Mouse (Mus musculus) testis, adult 2 months (tissue): ENCODE measurements around the gene Pnn. TPM values are rescaled to one million over a fixed set of nuclear protein-coding genes. Genes with fewer than 3 reads are reported as not detected.
"Not testable (repeated sequence)": the region's sequence is repeated elsewhere in the genome, so short reads cannot be mapped to it uniquely, and the experiment has no call there.

ENCODE experiments used
- H3K27ac ChIP-seq: fragments of 200-500 bp; 2 replicates; pipeline ENCODE4 v1.5.1; 2012; ENCODE audit warnings: low read depth, low read length; ENCODE audit not compliant: control insufficient read depth, insufficient read depth
- H3K27me3 ChIP-seq: fragments of 200-500 bp; 2 replicates; pipeline ENCODE4 v1.6.1; 2012; ENCODE audit warnings: mild to moderate bottlenecking, low read length, moderate library complexity; ENCODE audit not compliant: control insufficient read depth, insufficient read depth
- H3K36me3 ChIP-seq: fragments of 200-500 bp; 2 replicates; pipeline ENCODE4 v1.6.1; 2012; ENCODE audit warnings: mild to moderate bottlenecking, low read length; ENCODE audit not compliant: control insufficient read depth, insufficient read depth
- H3K4me1 ChIP-seq: fragments of 200-500 bp; 2 replicates; pipeline ENCODE4 v1.6.1; 2012; ENCODE audit warnings: low read length; ENCODE audit not compliant: control insufficient read depth, insufficient read depth
- H3K4me3 ChIP-seq: fragments of 200-500 bp; 2 replicates; pipeline ENCODE4 v1.5.1; 2012; ENCODE audit warnings: low read depth, mild to moderate bottlenecking, low read length, moderate library complexity, mixed read lengths; ENCODE audit not compliant: control insufficient read depth
- CTCF ChIP-seq: fragments of 200-500 bp; IDR thresholded peaks from 2 replicates; pipeline ENCODE4 v1.5.1; 2012; ENCODE audit warnings: low read depth, mild to moderate bottlenecking, inconsistent platforms, low read length, moderate library complexity; ENCODE audit not compliant: control insufficient read depth, insufficient read depth, insufficient replicate concordance
- POLR2A ChIP-seq: fragments of 200-500 bp; IDR thresholded peaks from 2 replicates; pipeline ENCODE4 v1.6.1; 2012; ENCODE audit warnings: low read depth, mild to moderate bottlenecking, inconsistent platforms, low read length, moderate library complexity; ENCODE audit not compliant: control insufficient read depth
- polyA plus RNA-seq: library from polyadenylated mRNA; depleted of rRNA; stranded (reverse); fragments of >200 nt; gene quantifications from 2 replicates; pipeline ENCODE4 v1.2.3, GENCODE M21; 2012

Gene Pnn
- polyA plus RNA-seq, 1 experiment, result 15.0 TPM

DNA sequence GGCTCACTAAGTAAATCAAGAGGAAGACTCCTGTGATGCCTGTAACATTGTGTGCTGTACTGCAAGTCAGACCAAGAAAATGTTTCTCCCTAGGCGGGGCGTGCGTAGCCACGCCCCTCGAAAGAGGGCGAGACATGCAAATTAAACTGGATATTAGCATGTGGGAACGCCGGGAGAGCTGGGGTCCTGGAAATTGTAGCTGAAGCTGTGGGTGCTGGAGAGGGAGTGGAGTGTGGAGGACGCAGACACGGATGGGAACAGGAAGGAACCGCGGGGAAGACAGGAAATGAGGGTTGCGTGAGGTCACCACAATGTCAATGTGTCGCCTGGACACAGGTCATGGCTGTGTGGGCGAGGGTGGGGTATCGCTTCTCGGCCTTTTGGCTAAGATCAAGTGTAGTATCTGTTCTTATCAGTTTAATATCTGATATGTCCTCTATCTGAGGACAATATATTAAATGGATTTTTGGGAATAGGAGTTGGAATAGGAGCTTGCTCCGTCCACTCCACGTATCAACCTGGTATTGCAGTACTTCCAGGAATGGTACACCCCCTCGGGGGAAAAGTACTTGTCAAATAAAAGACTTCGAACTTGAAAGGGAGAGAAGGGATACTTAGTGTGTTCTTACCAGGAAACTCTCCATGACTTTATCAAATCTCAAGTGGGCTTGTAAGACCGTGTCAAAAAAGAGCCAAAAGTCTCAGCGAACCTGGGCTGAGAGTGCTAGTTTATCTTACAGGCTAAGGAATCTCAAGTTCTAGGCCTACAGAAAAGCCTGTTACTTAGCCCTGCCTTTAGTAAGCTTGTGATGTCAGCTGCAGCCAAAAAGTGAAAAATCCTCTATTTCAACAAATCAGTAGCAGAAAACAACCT is 26.5 kb upstream of the Pnn start:
- peak overlapping the region; percentile 64 for H3K4me3 ChIP-seq
- no peaks in the 10 kb centered on the region for H3K36me3 ChIP-seq
- H3K27me3 ChIP-seq, result no peaks in the 10 kb centered on the region
- no peak for TF ChIP-seq CTCF
- peak; percentile 91; the same call in 1 of the 2 replicates for TF ChIP-seq POLR2A
- peak overlapping the region; percentile 92 for H3K27ac ChIP-seq
- no peaks in the 10 kb centered on the region for H3K4me1 ChIP-seq

- no peaks in the 10 kb centered on the region for H3K27me3 ChIP-seq
- H3K27ac ChIP-seq, result no peak overlapping the region
- TF ChIP-seq CTCF, result no peak
- no peak for TF ChIP-seq POLR2A
- H3K36me3 ChIP-seq, result no peaks in the 10 kb centered on the region
- no peak overlapping the region for H3K4me3 ChIP-seq
- no peaks in the 10 kb centered on the region for H3K4me1 ChIP-seq
These were observed 25.8 kb upstream of the Pnn start for GRCm38 (mm10) chr12:59040851-59041250.

DNA sequence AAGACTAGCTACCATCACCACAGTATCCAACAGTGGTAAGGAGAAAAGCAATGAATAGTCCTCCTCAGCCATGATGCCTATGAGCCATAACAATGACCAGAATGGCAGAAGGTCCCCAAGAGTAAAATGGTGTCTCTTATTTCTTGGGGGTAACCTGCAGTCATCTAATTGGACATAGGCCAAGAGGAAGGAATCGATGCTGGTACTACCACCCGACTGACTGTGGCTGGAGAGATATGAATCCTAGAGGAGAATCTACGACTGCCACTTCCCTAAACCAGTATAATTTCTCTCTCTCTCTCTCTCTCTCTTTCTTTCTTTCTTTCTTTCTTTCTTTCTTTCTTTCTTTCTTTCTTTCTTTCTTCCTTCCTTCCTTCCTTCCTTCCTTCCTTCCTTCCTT is 14.2 kb upstream of the Pnn start:
- TF ChIP-seq CTCF (no peak), POLR2A (no peak)
- Histone ChIP-seq H3K27ac (no peak overlapping the region), H3K27me3 (no peaks in the 10 kb centered on the region), H3K36me3 (no peaks in the 10 kb centered on the region), H3K4me1 (no peaks in the 10 kb centered on the region), H3K4me3 (no peak overlapping the region)

DNA sequence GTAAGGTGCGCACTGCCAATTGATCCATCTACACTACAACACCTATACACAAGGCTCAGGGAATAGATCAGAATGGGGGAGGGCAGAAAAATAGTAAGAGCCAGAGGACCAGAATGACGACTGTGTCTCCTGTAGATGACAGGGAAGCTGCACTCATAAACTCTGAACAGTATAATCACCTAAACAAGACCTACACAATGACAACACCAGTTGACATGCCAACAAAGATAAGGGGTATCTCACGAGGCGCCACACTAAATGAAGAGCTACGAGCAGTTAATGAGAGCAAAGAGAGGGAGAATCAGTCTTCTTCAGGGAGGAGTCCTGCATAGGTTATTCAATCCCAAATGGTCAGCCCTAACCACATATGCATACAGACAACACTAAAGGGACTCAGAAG is 13.5 kb upstream of the Pnn start:
- Histone ChIP-seq H3K27me3 (no peaks in the 10 kb centered on the region), H3K36me3 (no peaks in the 10 kb centered on the region), H3K4me3 (no peak overlapping the region), H3K27ac (no peak overlapping the region), H3K4me1 (no peaks in the 10 kb centered on the region)
- TF ChIP-seq CTCF, result no peak
- TF ChIP-seq POLR2A, result no peak

GRCm38 (mm10) chr12:59053976-59054375 is 12.7 kb upstream of the Pnn start:
- Histone ChIP-seq H3K4me3 (no peak overlapping the region), H3K27ac (no peak overlapping the region), H3K4me1 (no peaks in the 10 kb centered on the region), H3K36me3 (no peaks in the 10 kb centered on the region), H3K27me3 (no peaks in the 10 kb centered on the region)
- TF ChIP-seq CTCF (no peak), POLR2A (no peak)

GRCm38 (mm10) chr12:59055196-59055850 is 11.4 kb upstream of the Pnn start:
- peaks cover 2% of the 10 kb centered on the region; the same call in 1 of the 2 replicates for H3K4me1 ChIP-seq
- TF ChIP-seq CTCF (no peak), POLR2A (no peak)
- H3K4me3 ChIP-seq, result no peak overlapping the region
- H3K36me3 ChIP-seq, result no peaks in the 10 kb centered on the region
- H3K27me3 ChIP-seq, result no peaks in the 10 kb centered on the region
- no peak overlapping the region for H3K27ac ChIP-seq

GRCm38 (mm10) chr12:59056222-59056621 is 10.5 kb upstream of the Pnn start:
- no peaks in the 10 kb centered on the region for H3K36me3 ChIP-seq

GRCm38 (mm10) chr12:59058242-59058641 is 8.4 kb upstream of the Pnn start:
- not testable (repeated sequence) for H3K4me3 ChIP-seq, H3K27ac ChIP-seq, H3K27me3 ChIP-seq, H3K36me3 ChIP-seq, H3K4me1 ChIP-seq

More at GRCm38 (mm10) chr12:59056222-59056621, 10.5 kb upstream of the Pnn start:
- TF ChIP-seq POLR2A, result no peak
- no peak for TF ChIP-seq CTCF
- Histone ChIP-seq H3K4me3 (no peak overlapping the region), H3K4me1 (peaks cover 3% of the 10 kb centered on the region; the same call in 1 of the 2 replicates), H3K27ac (no peak overlapping the region), H3K27me3 (no peaks in the 10 kb centered on the region)
